Mouse (Mus musculus) lung, postnatal 36 days (tissue): ENCODE measurements around the gene Adgrl3.
A peak's percentile ranks its signal among the peaks of the same experiment; 100 is the strongest.

ENCODE experiments used
- DNase-seq: peaks from one replicate; pipeline ENCODE4 v3.0.0; 2022; ENCODE audit warnings: mixed read lengths

Adgrl3 gene

GRCm38 (mm10) chr5:81568743-81569142, 548.8 kb downstream of the Adgrl3 start:
- DNase-seq, result peak; percentile 24

- no peak for DNase-seq
Observed at GRCm38 (mm10) chr5:81582886-81583285, 562.9 kb downstream of the Adgrl3 start.

- DNase-seq, result no peak
Observed at GRCm38 (mm10) chr5:81583425-81583824, 563.5 kb downstream of the Adgrl3 start.

- no peak for DNase-seq
Observed at GRCm38 (mm10) chr5:81584945-81585344, 565.0 kb downstream of the Adgrl3 start.

GRCm38 (mm10) chr5:81590005-81590694, 570.2 kb downstream of the Adgrl3 start:
- no peak for DNase-seq

- DNase-seq, result no peak
Observed at GRCm38 (mm10) chr5:81591481-81591880, 571.5 kb downstream of the Adgrl3 start.

- no peak for DNase-seq
Observed at GRCm38 (mm10) chr5:81593396-81593995, 573.6 kb downstream of the Adgrl3 start.

- no peak for DNase-seq
Observed at GRCm38 (mm10) chr5:81598041-81598440, 578.1 kb downstream of the Adgrl3 start.

- DNase-seq, result no peak
Observed at GRCm38 (mm10) chr5:81602889-81603288, 583.0 kb downstream of the Adgrl3 start.

GRCm38 (mm10) chr5:81605646-81606045, 585.7 kb downstream of the Adgrl3 start:
- no peak for DNase-seq

- DNase-seq, result no peak
Observed at GRCm38 (mm10) chr5:81610223-81610622, 590.3 kb downstream of the Adgrl3 start.

GRCm38 (mm10) chr5:81614674-81615073, 594.7 kb downstream of the Adgrl3 start:
- no peak for DNase-seq

- no peak for DNase-seq
Observed at GRCm38 (mm10) chr5:81621106-81621505, 601.2 kb downstream of the Adgrl3 start.

GRCm38 (mm10) chr5:81621715-81622114, 601.8 kb downstream of the Adgrl3 start:
- DNase-seq, result no peak

- no peak for DNase-seq
Observed at GRCm38 (mm10) chr5:81623846-81624245, 603.9 kb downstream of the Adgrl3 start.

- no peak for DNase-seq
Observed at GRCm38 (mm10) chr5:81636169-81636568, 616.2 kb downstream of the Adgrl3 start.

- no peak for DNase-seq
Observed at GRCm38 (mm10) chr5:81638422-81638821, 618.5 kb downstream of the Adgrl3 start.

- DNase-seq, result peak; percentile 1
Observed at GRCm38 (mm10) chr5:81640118-81640517, 620.2 kb downstream of the Adgrl3 start.

- DNase-seq, result no peak
Observed at GRCm38 (mm10) chr5:81645557-81645956, 625.6 kb downstream of the Adgrl3 start.

- no peak for DNase-seq
Observed at GRCm38 (mm10) chr5:81653941-81654340, 634.0 kb downstream of the Adgrl3 start.

- no peak for DNase-seq
Observed at GRCm38 (mm10) chr5:81661611-81662390, 641.9 kb downstream of the Adgrl3 start.

- no peak for DNase-seq
Observed at GRCm38 (mm10) chr5:81671025-81671424, 651.1 kb downstream of the Adgrl3 start.

- DNase-seq, result no peak
Observed at GRCm38 (mm10) chr5:81674275-81674974, 654.5 kb downstream of the Adgrl3 start.
